Mouse (Mus musculus) erythroblast, embryonic 14.5 days (primary cell): ENCODE results near the gene Setd1a.

Experiments used
- GATA1 ChIP-seq: IDR thresholded peaks from 2 replicates; pipeline ENCODE4 v1.6.1; 2012; ENCODE audit warnings: low read length, inconsistent platforms, mixed read lengths
- TAL1 ChIP-seq: IDR thresholded peaks from 3 replicates; pipeline ENCODE4 v1.6.1; 2012; ENCODE audit warnings: low read length, inconsistent platforms, mixed read lengths

DNA sequence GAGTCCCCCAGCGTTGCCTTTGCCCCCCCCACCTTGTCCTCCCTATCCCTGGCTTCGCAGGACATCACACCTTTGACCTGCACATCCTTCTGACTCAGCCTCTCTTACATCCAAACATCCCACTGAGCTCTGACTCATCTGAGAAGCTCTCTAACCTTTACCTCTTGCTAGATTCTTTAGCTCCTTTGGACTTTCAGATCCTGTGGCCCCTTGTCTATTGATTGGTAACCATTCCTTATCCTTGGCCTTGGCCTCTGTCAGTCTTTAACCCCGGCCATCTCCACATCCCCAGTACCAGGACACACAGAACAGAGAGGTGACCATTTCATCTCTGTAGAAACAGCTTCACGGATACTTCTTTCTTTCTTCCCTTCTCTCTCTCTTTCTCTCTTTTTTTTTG is 46.3 kb upstream of the Setd1a start:
- TF ChIP-seq GATA1 = no peak
- no peak for TF ChIP-seq TAL1
